Mouse (Mus musculus) forebrain, embryonic 11.5 days (tissue): ENCODE data around the gene Eif4a3. TPM values are rescaled to one million over a fixed set of nuclear protein-coding genes. Genes with fewer than 3 reads are reported as not detected.
"Not testable (repeated sequence)": the region's sequence is repeated elsewhere in the genome, so short reads cannot be mapped to it uniquely, and the experiment has no call there.

Experiments used
- ATAC-seq: fragments of 200-750 bp; cut with Nextera tagmentation; replicated peaks from 2 replicates; pipeline ENCODE4 v1.8.0; 2017; ENCODE audit warnings: moderate TSS enrichment; ENCODE audit not compliant: low FRiP score
- DNase-seq: peaks from one replicate; pipeline ENCODE4 v3.0.0-alpha.2; 2017; ENCODE audit warnings: low spot score
- H3K27ac ChIP-seq: fragments of 300-500 bp; sonication (generic); 2 replicates; pipeline ENCODE4 v1.5.1; 2014; ENCODE audit warnings: low read depth, low read length
- H3K27me3 ChIP-seq: fragments of 300-500 bp; sonication (generic); 2 replicates; pipeline ENCODE4 v1.6.1; 2014; ENCODE audit warnings: mild to moderate bottlenecking, low read length, mixed read lengths; ENCODE audit not compliant: control insufficient read depth, insufficient read depth
- H3K36me3 ChIP-seq: fragments of 300-500 bp; sonication (generic); 2 replicates; pipeline ENCODE4 v1.6.1; 2014; ENCODE audit warnings: mild to moderate bottlenecking, low read length, moderate library complexity, mixed read lengths; ENCODE audit not compliant: control insufficient read depth, insufficient read depth
- H3K4me1 ChIP-seq: fragments of 300-500 bp; sonication (generic); replicated peaks from 2 replicates; pipeline ENCODE4 v1.6.1; 2014; ENCODE audit warnings: low read length, mixed read lengths; ENCODE audit not compliant: control insufficient read depth, insufficient read depth
- H3K4me2 ChIP-seq: fragments of 300-500 bp; sonication (generic); 2 replicates; pipeline ENCODE4 v1.6.1; 2014; ENCODE audit warnings: low read depth, mild to moderate bottlenecking, low read length, moderate library complexity, mixed read lengths; ENCODE audit not compliant: severe bottlenecking
- H3K4me3 ChIP-seq: fragments of 300-500 bp; sonication (generic); 2 replicates; pipeline ENCODE4 v1.5.1; 2014; ENCODE audit warnings: low read depth, low read length
- H3K9ac ChIP-seq: fragments of 300-500 bp; sonication (generic); 2 replicates; pipeline ENCODE4 v1.6.1; 2014; ENCODE audit warnings: low read length
- H3K9me3 ChIP-seq: fragments of 300-500 bp; sonication (generic); 2 replicates; pipeline ENCODE4 v1.6.1; 2016; ENCODE audit warnings: low read length, mixed read lengths; ENCODE audit not compliant: control insufficient read depth
- WGBS: fragments of 180-500 bp; shearing (Covaris S2); extraction: QIAGEN DNeasy Blood & Tissue Kit; methylation state at CpG from one replicate; pipeline ENCODE4 v1.1.7; 2014; 5-methylcytosine and 5-hydroxymethylcytosine counted together
- polyA plus RNA-seq: library from polyadenylated mRNA; unstranded; fragments of >200 nt; fragmentation: Nextera tagmentation; extraction: Ambion mirVana; gene quantifications from 2 replicates; pipeline ENCODE4 v1.2.1, GENCODE M21; 2014

Eif4a3 gene
- polyA plus RNA-seq, 1 experiment from 2014 or later: 409 TPM

- H3K36me3 ChIP-seq: peaks cover 14% of the 10 kb centered on the region; the same call in 1 of the 2 replicates
Measured at GRCm38 (mm10) chr11:119287207-119287992, 12.5 kb downstream of the Eif4a3 start.

GRCm38 (mm10) chr11:119285791-119286527, 13.9 kb downstream of the Eif4a3 start:
- peaks cover 8% of the 10 kb centered on the region; the same call in 1 of the 2 replicates for H3K36me3 ChIP-seq
- no peak overlapping the region; the same call in 1 of the 2 replicates for H3K27ac ChIP-seq
- H3K4me1 ChIP-seq: no peaks in the 10 kb centered on the region
- no peak for ATAC-seq
- no peak overlapping the region for H3K4me3 ChIP-seq
- no peaks in the 10 kb centered on the region for H3K9me3 ChIP-seq
- DNase-seq: no peak
- H3K9ac ChIP-seq: no peak overlapping the region
- H3K27me3 ChIP-seq: no peaks in the 10 kb centered on the region
- no peak overlapping the region for H3K4me2 ChIP-seq
- 78% methylated on average over 9 of the region's 9 CpGs for WGBS

More at GRCm38 (mm10) chr11:119287207-119287992, 12.5 kb downstream of the Eif4a3 start:
- H3K4me3 ChIP-seq: no peak overlapping the region
- H3K9me3 ChIP-seq: no peaks in the 10 kb centered on the region
- H3K4me2 ChIP-seq: no peak overlapping the region
- no peak for DNase-seq
- H3K27me3 ChIP-seq: no peaks in the 10 kb centered on the region
- no peak overlapping the region for H3K27ac ChIP-seq
- no peak for ATAC-seq
- 94% methylated on average over 20 of the region's 20 CpGs for WGBS
- H3K9ac ChIP-seq: no peak overlapping the region
- H3K4me1 ChIP-seq: no peaks in the 10 kb centered on the region

GRCm38 (mm10) chr11:119281030-119281429, 18.9 kb downstream of the Eif4a3 start:
- Histone ChIP-seq H3K27ac (no peak overlapping the region), H3K27me3 (no peaks in the 10 kb centered on the region), H3K9me3 (no peaks in the 10 kb centered on the region), H3K4me3 (no peak overlapping the region), H3K36me3 (no peaks in the 10 kb centered on the region), H3K4me2 (no peak overlapping the region), H3K4me1 (no peaks in the 10 kb centered on the region), H3K9ac (no peak overlapping the region)
- DNase-seq: no peak
- WGBS: 89% methylated on average over 15 of the region's 15 CpGs
- ATAC-seq: no peak

GRCm38 (mm10) chr11:119273186-119273930, 26.5 kb downstream of the Eif4a3 start:
- WGBS: 90% methylated on average over 8 of the region's 8 CpGs
- DNase-seq (no peak), ATAC-seq (no peak)
- H3K4me2 ChIP-seq: no peak overlapping the region
- no peaks in the 10 kb centered on the region for H3K9me3 ChIP-seq
- H3K9ac ChIP-seq: no peak overlapping the region
- peaks cover 2% of the 10 kb centered on the region; the same call in 1 of the 2 replicates for H3K4me1 ChIP-seq
- no peak overlapping the region for H3K27ac ChIP-seq
- no peaks in the 10 kb centered on the region for H3K36me3 ChIP-seq
- no peak overlapping the region for H3K4me3 ChIP-seq
- H3K27me3 ChIP-seq: no peaks in the 10 kb centered on the region

GRCm38 (mm10) chr11:119272492-119272891, 27.4 kb downstream of the Eif4a3 start:
- not testable (repeated sequence) for DNase-seq

GRCm38 (mm10) chr11:119268557-119269195, 31.2 kb downstream of the Eif4a3 start:
- H3K27ac ChIP-seq: no peak overlapping the region

More at GRCm38 (mm10) chr11:119272492-119272891, 27.4 kb downstream of the Eif4a3 start:
- not testable (repeated sequence) for H3K9ac ChIP-seq, ATAC-seq, H3K4me2 ChIP-seq, H3K4me3 ChIP-seq, H3K27ac ChIP-seq, H3K9me3 ChIP-seq, H3K36me3 ChIP-seq, H3K4me1 ChIP-seq, H3K27me3 ChIP-seq
- WGBS: 53% methylated on average over 3 of the region's 3 CpGs

GRCm38 (mm10) chr11:119267768-119268556, 31.9 kb downstream of the Eif4a3 start, which contains the start of gene Gaa:
Gene Gaa, plus strand, starts transcription at chr11:119267887.
- Histone ChIP-seq H3K27ac (no peak within 1 kb of the TSS; the same call in 1 of the 2 replicates), H3K36me3 (no peaks in the 10 kb centered on the region), H3K27me3 (no peaks in the 10 kb centered on the region), H3K4me3 (peak within 1 kb of the TSS; percentile 57), H3K4me2 (peak within 1 kb of the TSS; percentile 96), H3K9me3 (no peaks in the 10 kb centered on the region), H3K4me1 (peaks cover 6% of the 10 kb centered on the region), H3K9ac (peak within 1 kb of the TSS; percentile 61)
- WGBS: 6% methylated on average over 52 of the region's 52 CpGs
- DNase-seq: peak; percentile 98
- ATAC-seq: peak; percentile 84

More at GRCm38 (mm10) chr11:119268557-119269195, 31.2 kb downstream of the Eif4a3 start:
- peak overlapping the region; percentile 57 for H3K4me3 ChIP-seq
- 82% methylated on average over 16 of the region's 16 CpGs for whole genome bisulfite sequencing
- DNase-seq: no peak
- H3K4me1 ChIP-seq: peaks cover 6% of the 10 kb centered on the region
- ATAC-seq: no peak
- H3K27me3 ChIP-seq: no peaks in the 10 kb centered on the region
- H3K9me3 ChIP-seq: no peaks in the 10 kb centered on the region
- peak overlapping the region; percentile 96 for H3K4me2 ChIP-seq
- H3K9ac ChIP-seq: peak overlapping the region; percentile 61
- no peaks in the 10 kb centered on the region for H3K36me3 ChIP-seq
